Mouse (Mus musculus) forebrain, embryonic 12.5 days (tissue): Measurements from ENCODE around the gene Fuk. TPM values are rescaled to one million over a fixed set of nuclear protein-coding genes. Genes with fewer than 3 reads are reported as not detected.

Source experiments
- polyA plus RNA-seq: library from polyadenylated mRNA; unstranded; fragments of >200 nt; fragmentation: Nextera tagmentation; extraction: Ambion mirVana; gene quantifications from 2 replicates; pipeline ENCODE4 v1.2.1, GENCODE M21; 2016

Fuk gene
- polyA plus RNA-seq, 1 experiment from 2014 or later: 13.2 TPM

Other genes starting within 250 kb of the Fuk start
- gene Mtss1l, start 181.0 kb downstream of the Fuk start, polyA plus RNA-seq: 8.9 and 10.0 TPM in 2 replicates
- gene Il34, start 96.6 kb downstream of the Fuk start, polyA plus RNA-seq: 0.26 and 0.63 TPM in 2 replicates
- 64.5 and 73.6 TPM in 2 replicates for gene Cog4, start 55.9 kb downstream of the Fuk start, polyA plus RNA-seq
- gene Sf3b3, start 55.7 kb downstream of the Fuk start, polyA plus RNA-seq: 187 and 189 TPM in 2 replicates
- 26.2 and 27.2 TPM in 2 replicates for gene St3gal2, start 17.4 kb upstream of the Fuk start, polyA plus RNA-seq
- 18.8 and 20.7 TPM in 2 replicates for gene Ddx19a, start 95.3 kb upstream of the Fuk start, polyA plus RNA-seq
- gene Ddx19b, start 129.3 kb upstream of the Fuk start, polyA plus RNA-seq: 10.5 and 12.0 TPM in 2 replicates
- 84.6 and 86.4 TPM in 2 replicates for gene Aars, start 130.7 kb upstream of the Fuk start, polyA plus RNA-seq
- 1.5 TPM in 1 of 2 replicates, not detected in the other for gene Exosc6, start 153.9 kb upstream of the Fuk start, polyA plus RNA-seq
- gene Clec18a, start 189.9 kb upstream of the Fuk start, polyA plus RNA-seq: 0.43 and 0.63 TPM in 2 replicates
- 14.4 TPM in 2 replicates for gene Pdpr, start 192.1 kb upstream of the Fuk start, polyA plus RNA-seq